Mouse (Mus musculus) CH12.LX (cell line): ENCODE results near the gene Chd1. TPM values are rescaled to one million over a fixed set of nuclear protein-coding genes. Genes with fewer than 3 reads are reported as not detected.

ENCODE experiments used
- DNase-seq: peaks from one replicate; pipeline ENCODE4 v3.0.0-alpha.2; 2013; ENCODE audit errors: extremely low read depth
- H3K27ac ChIP-seq: 2 replicates; pipeline ENCODE4 v1.5.1; 2012; ENCODE audit warnings: low read depth, mild to moderate bottlenecking, control low read depth, moderate library complexity; ENCODE audit not compliant: insufficient read depth
- H3K27me3 ChIP-seq: replicated peaks from 2 replicates; pipeline ENCODE3; 2012; ENCODE audit warnings: inconsistent platforms
- H3K36me3 ChIP-seq, 2 experiments: replicated peaks in 1 of 2; 2 replicates each; pipeline versions ENCODE3 to v1.6.1; 2012; ENCODE audit warnings: inconsistent platforms in 1 of 2, low read length in 1 of 2, mild to moderate bottlenecking in 1 of 2, mixed read lengths in 1 of 2, moderate library complexity in 1 of 2; ENCODE audit not compliant: control insufficient read depth in 1 of 2, insufficient read depth in 1 of 2
- H3K4me1 ChIP-seq, 2 experiments: 2 replicates each; pipeline ENCODE4 v1.6.1; 2012; ENCODE audit warnings: inconsistent platforms in 1 of 2, moderate library complexity in 1 of 2; ENCODE audit not compliant: insufficient read depth in 2 of 2, control insufficient read depth in 1 of 2
- H3K4me2 ChIP-seq: 2 replicates; pipeline ENCODE4 v1.6.1; 2012; ENCODE audit warnings: low read depth, mild to moderate bottlenecking, control low read depth; ENCODE audit not compliant: poor library complexity, insufficient read depth, severe bottlenecking
- H3K4me3 ChIP-seq, 3 experiments: fragments of 150-350 bp in 1 of 3; sonication (generic) in 1 of 3; replicated peaks in 1 of 3; 2 replicates each; pipeline versions ENCODE3 to v1.5.1; 2011 to 2012; ENCODE audit warnings: low read depth in 2 of 3, low read length in 2 of 3, mild to moderate bottlenecking in 2 of 3, moderate library complexity in 2 of 3, control low read depth in 1 of 3, improper control_type of control experiment in 1 of 3, inconsistent platforms in 1 of 3, mixed read lengths in 1 of 3; ENCODE audit not compliant: poor library complexity in 1 of 3
- H3K79me2 ChIP-seq: replicated peaks from 2 replicates; pipeline ENCODE4 v1.6.1; 2012; ENCODE audit warnings: mild to moderate bottlenecking, moderate library complexity; ENCODE audit not compliant: control insufficient read depth, poor library complexity, insufficient read depth, severe bottlenecking; ENCODE audit errors: extremely low read depth
- H3K9ac ChIP-seq: 2 replicates; pipeline ENCODE4 v1.6.1; 2012; ENCODE audit warnings: low read depth, mild to moderate bottlenecking, control low read depth, moderate library complexity; ENCODE audit not compliant: insufficient read depth
- H3K9me3 ChIP-seq: replicated peaks from 2 replicates; pipeline ENCODE3; 2012; ENCODE audit warnings: low read length, inconsistent platforms, mixed read lengths
- CHD2 ChIP-seq: IDR thresholded peaks from 2 replicates; pipeline ENCODE4 v1.6.1; 2011; ENCODE audit warnings: low read length, improper control_type of control experiment
- CTCF ChIP-seq, 2 experiments: IDR thresholded peaks in 1 of 2; conservative IDR thresholded peaks in 1 of 2; 2 replicates each; pipeline ENCODE4 v1.5.1; 2011 to 2012; ENCODE audit warnings: low read depth in 2 of 2, low read length in 2 of 2, improper control_type of control experiment in 1 of 2, inconsistent platforms in 1 of 2, mild to moderate bottlenecking in 1 of 2, moderate library complexity in 1 of 2
- EP300 ChIP-seq: IDR thresholded peaks from 2 replicates; pipeline ENCODE4 v1.6.1; 2011; ENCODE audit warnings: low read length, improper control_type of control experiment
- IRF4 ChIP-seq: IDR thresholded peaks from 2 replicates; pipeline ENCODE4 v1.6.1; 2014; ENCODE audit warnings: low read depth, mild to moderate bottlenecking, inconsistent platforms, low read length, improper control_type of control experiment
- JUN ChIP-seq: IDR thresholded peaks from 2 replicates; pipeline ENCODE4 v1.6.1; 2011; ENCODE audit warnings: low read depth, mild to moderate bottlenecking, low read length, improper control_type of control experiment, moderate library complexity; ENCODE audit not compliant: insufficient read depth
- JUND ChIP-seq: conservative IDR thresholded peaks from 2 replicates; pipeline ENCODE4 v1.6.1; 2011; ENCODE audit warnings: low read depth, low read length, improper control_type of control experiment
- KAT2A ChIP-seq: IDR thresholded peaks from 2 replicates; pipeline ENCODE4 v1.6.1; 2012; ENCODE audit warnings: low read length, improper control_type of control experiment, inconsistent platforms; ENCODE audit not compliant: insufficient replicate concordance
- MAX ChIP-seq: IDR thresholded peaks from 2 replicates; pipeline ENCODE4 v1.6.1; 2011; ENCODE audit warnings: low read length, improper control_type of control experiment
- MAZ ChIP-seq: IDR thresholded peaks from 2 replicates; pipeline ENCODE4 v1.6.1; 2012; ENCODE audit warnings: low read depth, mild to moderate bottlenecking, inconsistent platforms, low read length, improper control_type of control experiment, moderate library complexity
- MEF2A ChIP-seq: IDR thresholded peaks from 2 replicates; pipeline ENCODE4 v1.6.1; 2014; ENCODE audit warnings: low read depth, mild to moderate bottlenecking, inconsistent platforms, low read length, improper control_type of control experiment, borderline replicate concordance
- NELFE ChIP-seq: IDR thresholded peaks from 2 replicates; pipeline ENCODE4 v1.6.1; 2011; ENCODE audit warnings: low read depth, low read length, improper control_type of control experiment
- POLR2AphosphoS2 ChIP-seq: IDR thresholded peaks from 2 replicates; pipeline ENCODE4 v1.6.1; 2011; ENCODE audit warnings: low read depth, low read length, improper control_type of control experiment
- RAD21 ChIP-seq: IDR thresholded peaks from 2 replicates; pipeline ENCODE4 v1.6.1; 2011; ENCODE audit warnings: low read depth, mild to moderate bottlenecking, low read length, improper control_type of control experiment, moderate library complexity
- RCOR1 ChIP-seq: conservative IDR thresholded peaks from 2 replicates; pipeline ENCODE4 v1.6.1; 2012; ENCODE audit warnings: low read depth, mild to moderate bottlenecking, inconsistent platforms, low read length, improper control_type of control experiment
- SIN3A ChIP-seq: IDR thresholded peaks from 2 replicates; pipeline ENCODE4 v1.6.1; 2012; ENCODE audit warnings: low read length, improper control_type of control experiment, inconsistent platforms
- TBP ChIP-seq: conservative IDR thresholded peaks from 2 replicates; pipeline ENCODE4 v1.6.1; 2011; ENCODE audit warnings: low read depth, low read length, improper control_type of control experiment
- TCF12 ChIP-seq: IDR thresholded peaks from 2 replicates; pipeline ENCODE4 v1.6.1; 2014; ENCODE audit warnings: low read depth, mild to moderate bottlenecking, inconsistent platforms, low read length, improper control_type of control experiment
- UBTF ChIP-seq: IDR thresholded peaks from 2 replicates; pipeline ENCODE4 v1.6.1; 2012; ENCODE audit warnings: low read depth, mild to moderate bottlenecking, inconsistent platforms, low read length, improper control_type of control experiment, moderate library complexity
- USF1 ChIP-seq: IDR thresholded peaks from 2 replicates; pipeline ENCODE4 v1.6.1; 2014; ENCODE audit warnings: low read depth, mild to moderate bottlenecking, inconsistent platforms, low read length, improper control_type of control experiment
- ZMIZ1 ChIP-seq: IDR thresholded peaks from 2 replicates; pipeline ENCODE4 v1.6.1; 2012; ENCODE audit warnings: low read depth, mild to moderate bottlenecking, inconsistent platforms, low read length, improper control_type of control experiment
- ZNF384 ChIP-seq: IDR thresholded peaks from 2 replicates; pipeline ENCODE4 v1.6.1; 2012; ENCODE audit warnings: low read depth, low read length, improper control_type of control experiment, inconsistent platforms
- dilution Hi-C: fragments of 300-500 bp; cut with MboI; formaldehyde crosslinking; loops from 2 replicates; pipeline ENCODE4 v1.14.3; 2020; ENCODE audit warnings: low sequenced_read_pairs; ENCODE audit not compliant: extremely low pct_unique_long_range_greater_than_20kb, extremely low pct_ligation_motif_present
- in situ Hi-C: fragments of 300-500 bp; cut with MboI; formaldehyde crosslinking; loops from 3 replicates; pipeline ENCODE4 v1.14.3; 2019; ENCODE audit warnings: low sequenced_read_pairs, low pct_ligation_motif_present, low pct_unique_long_range_greater_than_20kb, mixed read lengths
- polyA plus RNA-seq: library from polyadenylated mRNA; unstranded; fragments of >175 nt; gene quantifications from 2 replicates; pipeline ENCODE4 v1.2.1, GENCODE M21; 2012; ENCODE audit warnings: low read depth; ENCODE audit not compliant: insufficient read length
- total RNA-seq, 2 experiments: library from RNA; depleted of rRNA; stranded (reverse); fragments of 300-350 nt in 1 of 2; fragments of >200 nt in 1 of 2; gene quantifications; 2 replicates each; pipeline ENCODE4 v1.2.3; 2012 to 2014

Gene Chd1
- total and polyA plus RNA-seq, 3 experiments: 29.6 to 45.0 (median 32.0) TPM

DNA sequence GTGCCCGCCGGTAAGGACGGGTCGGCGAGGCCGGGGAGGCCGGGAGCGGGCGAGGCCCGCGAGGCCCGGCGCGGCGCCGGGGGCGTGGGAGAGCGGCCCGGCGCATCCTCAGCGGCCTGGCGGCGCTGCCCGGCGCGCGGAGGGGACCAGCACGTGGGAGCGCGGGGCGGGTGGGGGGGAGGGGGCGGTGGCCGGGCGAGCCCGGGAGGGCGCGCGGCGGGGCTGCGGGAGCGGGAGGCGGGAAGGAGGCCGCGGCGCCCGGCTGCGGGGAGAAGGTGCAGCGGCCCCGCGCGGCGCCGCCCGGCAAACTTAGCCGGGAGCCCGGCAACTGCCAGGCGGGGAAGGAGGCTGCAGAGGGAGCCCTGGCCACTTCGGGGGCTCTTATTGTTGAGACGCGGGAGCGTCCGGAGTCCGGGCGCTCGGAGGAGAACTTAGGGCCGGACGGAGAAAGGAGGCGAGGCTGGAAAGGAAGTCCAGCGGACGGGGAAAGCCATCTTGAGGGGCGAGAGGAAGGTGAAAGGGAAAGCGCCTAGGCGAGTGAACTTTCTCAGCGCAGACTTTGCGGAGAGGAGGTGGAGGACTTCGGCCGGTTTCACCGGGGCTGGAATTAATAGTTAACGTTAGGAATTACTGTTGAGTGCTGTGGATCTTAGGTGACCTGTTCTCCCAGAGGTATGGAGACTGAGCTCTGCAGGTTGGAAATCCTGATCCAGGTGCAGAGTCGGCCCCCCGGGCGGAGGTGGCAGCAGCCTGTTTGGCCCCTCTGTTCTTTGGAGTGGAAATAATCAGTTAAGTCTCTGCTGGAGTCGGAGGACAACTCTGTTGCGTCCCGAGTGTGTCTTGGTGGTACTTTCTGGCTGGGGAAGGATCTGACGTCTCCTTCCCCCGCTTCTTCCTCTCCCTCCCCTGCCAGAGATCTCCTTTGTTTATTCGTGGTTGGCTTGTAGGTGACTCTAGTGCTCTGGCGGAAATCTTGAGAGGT, 827 bp downstream of the Chd1 start (continued):
- 0 out of 4 replicates have a peak, but pooled peaks of 1 of the 2 experiments have one; percentile 3 for TF ChIP-seq CTCF (conservative IDR thresholded peaks at IDR 0.05 in 1 of 2, IDR thresholded peaks at IDR 0.05 in 1 of 2; ENCODE audit: low read depth in 2 of 2, low read length in 2 of 2)
- no peak for TF ChIP-seq USF1
- no peak for TF ChIP-seq JUND
- no peak for TF ChIP-seq TBP
- no peak for TF ChIP-seq ZNF384
- TF ChIP-seq RCOR1: no peak
- no peak for TF ChIP-seq NELFE
- TF ChIP-seq ZMIZ1: no peak
- TF ChIP-seq SIN3A: peak; percentile 77
- no peak for TF ChIP-seq POLR2AphosphoS2
- TF ChIP-seq TCF12: peak; percentile 24; the same call in 1 of the 2 replicates

DNA sequence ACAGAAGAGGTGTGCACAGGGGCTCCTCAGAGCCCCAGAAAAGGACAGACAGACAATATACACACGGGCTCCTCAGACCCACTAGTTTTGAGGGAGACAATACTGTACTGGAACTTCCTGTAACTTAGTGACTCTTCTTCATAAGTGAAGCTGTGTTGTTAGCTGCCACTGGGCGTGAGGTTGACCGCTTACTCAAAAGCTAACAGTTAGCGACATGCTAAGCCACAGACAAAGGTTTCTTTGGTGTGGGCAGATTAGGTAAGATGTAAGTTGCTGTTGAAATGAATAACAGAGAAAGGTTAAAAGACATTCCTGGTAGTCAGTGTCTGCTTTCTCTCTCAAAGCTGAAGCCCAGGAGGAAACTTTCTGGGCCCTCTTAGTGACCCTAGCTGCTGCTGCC, 9.7 kb downstream of the Chd1 start:
- no peak overlapping the region for H3K4me3 ChIP-seq
- no peak for TF ChIP-seq UBTF
- no peak for TF ChIP-seq EP300
- TF ChIP-seq MEF2A: no peak
- no peak for TF ChIP-seq MAX
- no peak for TF ChIP-seq RAD21
- no peak for TF ChIP-seq CHD2
- TF ChIP-seq NELFE: no peak
- no peak for TF ChIP-seq IRF4
- no peak for TF ChIP-seq MAZ
- no peak for TF ChIP-seq SIN3A
- TF ChIP-seq JUN: no peak
- TF ChIP-seq KAT2A: no peak
- no peak overlapping the region for H3K4me2 ChIP-seq
- H3K79me2 ChIP-seq: peaks cover 75% of the 10 kb centered on the region
- no peaks in the 10 kb centered on the region for H3K9me3 ChIP-seq
- H3K9ac ChIP-seq: no peak overlapping the region
- no peak for DNase-seq
- H3K4me1 ChIP-seq: peaks cover 0 to 35% of the 10 kb centered on the region in 2 experiments; a peak in 2 of 4 replicates
- in situ Hi-C loops: loop anchor here (25.0 kb wide), 1 partner anchor 177 kb away; the partner anchor contains the start of gene Pdcd2
- H3K36me3 ChIP-seq: peaks cover 25 to 86% of the 10 kb centered on the region in 2 experiments
- dilution Hi-C loops: no loop called here
- H3K27me3 ChIP-seq: no peaks in the 10 kb centered on the region
- H3K27ac ChIP-seq: no peak overlapping the region
